Mouse (Mus musculus): ENCODE data around the gene Tubgcp5. TPM values are rescaled to one million over a fixed set of nuclear protein-coding genes. Genes with fewer than 3 reads are reported as not detected.
A peak's percentile ranks its signal among the peaks of the same experiment; 100 is the strongest.

The Tubgcp5 gene
- polyA plus RNA-seq, 1 experiment from 2014 or later: 14.8 TPM

GRCm38 (mm10) chr7:55809967-55810366, 16.0 kb downstream of the Tubgcp5 start:
- Histone ChIP-seq H3K27me3 (replicated peaks) (no peaks in the 10 kb centered on the region), H3K4me2 (no peak overlapping the region), H3K27ac (no peak overlapping the region), H3K4me3 (no peak overlapping the region), H3K9ac (no peak overlapping the region), H3K4me1 (no peaks in the 10 kb centered on the region), H3K9me3 (replicated peaks) (no peaks in the 10 kb centered on the region), H3K36me3 (peaks cover 88% of the 10 kb centered on the region)
- WGBS (ENCODE audit: insufficient replicate concordance): 58% methylated on average over 2 of the region's 2 CpGs
- no peak for ATAC-seq

GRCm38 (mm10) chr7:55824468-55824867, 30.5 kb downstream of the Tubgcp5 start:
- Histone ChIP-seq H3K27me3 (replicated peaks) (no peaks in the 10 kb centered on the region), H3K9ac (no peak overlapping the region), H3K4me2 (no peak overlapping the region), H3K36me3 (peaks cover 89% of the 10 kb centered on the region), H3K4me1 (no peaks in the 10 kb centered on the region), H3K4me3 (no peak overlapping the region), H3K27ac (no peak overlapping the region), H3K9me3 (replicated peaks) (no peaks in the 10 kb centered on the region)
- 86% methylated on average over 5 of the region's 5 CpGs for WGBS (ENCODE audit: insufficient replicate concordance)
- no peak for ATAC-seq

DNA sequence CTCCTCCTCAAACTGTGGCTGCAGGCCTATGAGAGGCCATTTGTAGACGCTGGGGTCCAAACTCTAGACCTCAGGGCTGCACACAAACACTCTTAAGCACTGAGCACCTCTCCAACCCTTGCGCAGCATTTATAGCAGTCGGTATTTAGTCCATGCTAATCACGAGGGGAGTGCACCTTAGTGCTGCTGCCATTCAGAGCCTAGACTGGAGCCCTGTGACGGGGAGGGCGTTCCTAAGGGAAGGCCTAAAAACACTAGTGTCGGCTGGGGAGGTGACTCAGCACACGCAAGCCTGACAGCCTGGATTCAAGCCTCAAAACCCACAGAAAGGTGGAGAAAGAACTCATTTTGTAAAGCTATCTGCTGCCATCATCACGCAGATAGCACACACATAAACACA, 33.6 kb downstream of the Tubgcp5 start:
- Histone ChIP-seq H3K4me3 (no peak overlapping the region), H3K36me3 (peaks cover 83% of the 10 kb centered on the region), H3K27me3 (replicated peaks) (no peaks in the 10 kb centered on the region), H3K4me1 (no peaks in the 10 kb centered on the region), H3K9ac (no peak overlapping the region), H3K27ac (no peak overlapping the region), H3K9me3 (replicated peaks) (no peaks in the 10 kb centered on the region), H3K4me2 (no peak overlapping the region)
- WGBS (ENCODE audit: insufficient replicate concordance): 79% methylated on average over 9 of the region's 9 CpGs
- ATAC-seq: no peak

DNA sequence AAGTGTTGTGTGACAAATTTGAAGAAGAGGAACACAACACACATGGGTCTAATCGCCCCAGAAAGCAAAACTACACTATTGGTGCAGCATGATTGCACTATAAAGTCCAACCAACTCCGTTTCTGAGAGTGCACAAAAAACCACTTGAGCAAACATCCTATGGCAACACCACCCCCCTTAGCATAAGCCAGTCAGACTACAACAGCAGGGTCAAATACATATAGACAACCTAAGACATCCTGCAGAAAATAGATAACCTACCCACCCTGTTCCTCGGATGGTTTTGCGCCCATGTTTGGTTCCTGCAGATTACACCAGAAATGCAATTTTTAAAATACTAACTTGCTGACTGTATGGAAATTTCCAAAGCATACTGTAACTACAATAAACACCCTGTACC, 42.9 kb downstream of the Tubgcp5 start:
- peak; percentile 52 for ATAC-seq
- H3K27me3 ChIP-seq (replicated peaks): no peaks in the 10 kb centered on the region
- H3K4me2 ChIP-seq: no peak overlapping the region
- no peak overlapping the region for H3K9ac ChIP-seq
- H3K36me3 ChIP-seq: peaks cover 3% of the 10 kb centered on the region
- 39% methylated on average over 4 of the region's 4 CpGs for WGBS (ENCODE audit: insufficient replicate concordance)
- no peaks in the 10 kb centered on the region for H3K9me3 ChIP-seq (replicated peaks)
- H3K27ac ChIP-seq: no peak overlapping the region
- no peak overlapping the region for H3K4me3 ChIP-seq
- peaks cover 13% of the 10 kb centered on the region for H3K4me1 ChIP-seq

DNA sequence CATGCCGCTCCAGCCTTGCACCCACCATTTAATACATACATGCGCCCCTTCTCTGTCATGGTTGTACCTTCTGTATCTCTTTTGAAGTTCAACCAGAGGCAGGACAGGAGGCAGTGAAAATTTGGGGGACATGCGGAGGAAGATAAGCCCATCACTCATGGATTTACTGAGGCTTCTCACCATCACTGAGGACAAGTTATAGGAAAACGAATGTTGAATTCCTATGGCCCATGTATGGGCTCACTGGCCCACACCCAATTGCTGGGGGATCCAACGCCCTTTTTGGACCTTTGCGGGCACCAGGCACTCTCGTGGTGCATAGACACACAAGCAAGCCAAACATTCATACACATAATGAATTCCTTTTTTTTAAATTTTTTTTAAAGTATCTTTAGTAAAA, 47.5 kb downstream of the Tubgcp5 start, which contains the start of gene Cyfip1:
TSS of gene Cyfip1 (plus strand) at position 301 of the 400 bp plus-strand sequence.
- WGBS (ENCODE audit: insufficient replicate concordance): 53% methylated on average over 7 of the region's 7 CpGs
- no peak for ATAC-seq

GRCm38 (mm10) chr7:55841977-55842503, 48.1 kb downstream of the Tubgcp5 start:
- Histone ChIP-seq H3K4me3 (peak overlapping the region; percentile 82), H3K9ac (peak overlapping the region; percentile 85), H3K4me2 (peak overlapping the region; percentile 94), H3K4me1 (peaks cover 19% of the 10 kb centered on the region), H3K27ac (peak overlapping the region; percentile 77), H3K36me3 (no peaks in the 10 kb centered on the region), H3K9me3 (replicated peaks) (no peaks in the 10 kb centered on the region), H3K27me3 (replicated peaks) (no peaks in the 10 kb centered on the region)
- under 1% methylated on average over 40 of the region's 47 CpGs for WGBS (ENCODE audit: insufficient replicate concordance)
- ATAC-seq: peak; percentile 95

More for the DNA sequence above, 47.5 kb downstream of the Tubgcp5 start, which contains the start of gene Cyfip1:
- Histone ChIP-seq H3K36me3 (no peaks in the 10 kb centered on the region), H3K27me3 (replicated peaks) (no peaks in the 10 kb centered on the region), H3K9me3 (replicated peaks) (no peaks in the 10 kb centered on the region), H3K9ac (peak within 1 kb of the TSS; percentile 85), H3K4me2 (peak within 1 kb of the TSS; percentile 94), H3K4me1 (peaks cover 23% of the 10 kb centered on the region), H3K27ac (peak within 1 kb of the TSS; percentile 77), H3K4me3 (peak within 1 kb of the TSS; percentile 82)

DNA sequence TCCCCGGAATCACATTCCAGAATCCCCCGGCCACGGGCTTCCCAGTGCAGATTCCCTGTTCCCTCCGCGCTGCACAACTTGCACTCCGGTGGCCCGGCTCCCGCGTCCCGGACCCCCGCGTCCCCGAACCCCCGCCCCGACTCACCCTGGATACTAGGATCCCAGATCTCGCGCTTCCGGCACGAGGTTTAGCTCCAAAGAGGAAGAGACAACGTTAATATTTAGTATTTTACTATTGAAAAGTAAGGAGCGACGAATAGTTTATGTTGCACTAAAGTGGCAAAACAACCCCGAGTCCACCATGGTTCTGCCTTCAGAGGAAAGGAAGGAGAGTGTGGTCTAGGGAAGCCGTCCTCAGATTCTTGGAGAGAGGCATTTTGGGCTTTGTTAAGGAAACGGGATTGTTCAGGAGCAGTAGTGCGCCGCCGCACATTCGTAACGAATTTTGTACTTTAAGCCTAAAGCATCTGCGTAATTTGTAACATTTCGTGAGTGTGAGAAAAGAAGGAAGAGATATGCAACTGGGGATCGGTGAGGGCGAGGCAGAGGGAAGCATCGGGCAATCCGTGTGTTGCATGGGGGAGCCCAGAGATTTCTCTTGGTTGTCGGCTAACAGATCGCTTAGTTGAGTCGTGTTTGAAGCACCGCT, 48.7 kb downstream of the Tubgcp5 start:
- Histone ChIP-seq H3K9ac (peak overlapping the region; percentile 85), H3K4me1 (peaks cover 18% of the 10 kb centered on the region), H3K4me3 (peak overlapping the region; percentile 82), H3K27ac (peak overlapping the region; percentile 77), H3K9me3 (replicated peaks) (no peaks in the 10 kb centered on the region), H3K36me3 (no peaks in the 10 kb centered on the region), H3K27me3 (replicated peaks) (no peaks in the 10 kb centered on the region), H3K4me2 (peak overlapping the region; percentile 94)
- no peak; the same call in 1 of the 2 replicates for ATAC-seq
- WGBS (ENCODE audit: insufficient replicate concordance): under 1% methylated on average over 40 of the region's 40 CpGs

GRCm38 (mm10) chr7:55846606-55847312, 52.8 kb downstream of the Tubgcp5 start:
- Histone ChIP-seq H3K27ac (no peak overlapping the region), H3K4me3 (no peak overlapping the region)

DNA sequence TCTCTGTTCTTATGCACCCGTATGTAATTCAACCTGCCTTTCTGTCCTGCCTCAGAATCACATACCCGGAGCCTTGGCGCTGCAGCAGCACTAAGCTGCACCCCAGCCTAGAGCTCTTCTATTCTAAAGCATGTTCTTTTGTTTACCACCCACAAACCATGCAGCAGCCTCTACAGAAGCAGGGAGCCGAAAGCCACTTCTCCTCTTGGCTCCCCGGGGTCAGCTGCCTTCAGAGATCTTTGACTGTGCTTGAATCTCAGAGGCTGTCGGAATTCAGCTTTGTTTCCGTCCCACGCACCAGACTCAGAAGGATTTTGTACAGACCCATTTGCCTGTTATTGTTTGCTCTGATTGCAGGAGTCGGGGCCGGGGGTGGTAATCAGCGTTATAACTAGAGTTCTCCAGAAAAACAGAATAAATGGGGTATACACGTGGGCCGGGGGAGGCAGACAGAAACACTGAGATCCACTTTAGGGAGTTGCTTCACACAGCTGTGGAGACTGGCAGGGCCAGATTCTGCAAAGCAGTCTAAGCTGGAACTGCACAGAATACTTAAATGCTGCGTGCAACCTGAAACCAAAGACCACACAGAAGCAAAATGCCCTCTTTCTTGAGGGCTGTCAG, 56.1 kb downstream of the Tubgcp5 start:
- Histone ChIP-seq H3K9me3 (replicated peaks) (no peaks in the 10 kb centered on the region), H3K27me3 (replicated peaks) (no peaks in the 10 kb centered on the region), H3K4me2 (no peak overlapping the region), H3K36me3 (peaks cover 4% of the 10 kb centered on the region; the same call in 1 of the 2 replicates), H3K27ac (no peak overlapping the region), H3K9ac (no peak overlapping the region), H3K4me3 (no peak overlapping the region), H3K4me1 (no peaks in the 10 kb centered on the region)
- WGBS (ENCODE audit: insufficient replicate concordance): 76% methylated on average over 14 of the region's 14 CpGs
- no peak for ATAC-seq

More at GRCm38 (mm10) chr7:55846606-55847312, 52.8 kb downstream of the Tubgcp5 start:
- WGBS (ENCODE audit: insufficient replicate concordance): 69% methylated on average over 9 of the region's 9 CpGs
- Histone ChIP-seq H3K9ac (no peak overlapping the region), H3K27me3 (replicated peaks) (no peaks in the 10 kb centered on the region), H3K9me3 (replicated peaks) (no peaks in the 10 kb centered on the region), H3K4me1 (peaks cover 11% of the 10 kb centered on the region), H3K4me2 (no peak overlapping the region), H3K36me3 (peaks cover 4% of the 10 kb centered on the region; the same call in 1 of the 2 replicates)
- ATAC-seq: no peak

DNA sequence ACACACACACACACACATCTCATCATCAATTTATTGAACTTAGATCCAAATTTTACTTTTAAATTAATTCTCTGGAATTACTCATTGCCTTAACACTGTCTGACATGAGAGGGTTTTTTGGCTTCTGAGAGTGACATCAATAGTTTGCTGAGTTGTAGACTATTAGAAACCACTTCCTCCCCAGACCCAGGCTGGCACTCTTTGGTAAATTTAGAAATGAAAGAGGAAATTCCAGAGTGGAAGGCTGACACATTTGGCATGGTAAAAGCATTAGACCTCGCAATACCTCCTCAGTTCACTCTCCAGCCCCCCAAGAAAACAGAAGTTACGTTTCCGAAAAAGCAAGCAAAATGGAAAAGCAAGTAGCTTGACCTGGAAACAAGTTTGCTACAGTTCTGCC, 58.8 kb downstream of the Tubgcp5 start:
- H3K27ac ChIP-seq: no peak overlapping the region
- no peak for ATAC-seq
- WGBS (ENCODE audit: insufficient replicate concordance): 54% methylated on average over 3 of the region's 3 CpGs

DNA sequence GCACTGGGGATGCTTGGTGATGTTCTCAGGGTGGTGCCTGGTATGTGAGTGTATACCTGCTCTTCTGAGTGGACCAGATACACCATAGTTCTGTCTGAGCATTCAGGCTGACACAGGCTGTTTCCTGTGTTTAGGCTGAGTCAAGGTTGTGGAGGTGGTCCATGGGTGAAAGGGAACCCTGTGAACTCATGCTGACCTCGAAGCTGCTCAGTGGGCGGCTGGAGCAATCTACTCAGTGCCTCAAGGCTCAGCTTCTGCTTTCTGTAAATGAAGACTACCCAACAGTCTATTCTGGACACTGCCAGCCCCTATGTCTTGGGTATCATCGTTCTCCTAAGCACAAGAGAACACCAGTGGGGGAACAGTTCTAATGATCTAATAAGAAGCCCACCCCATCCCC, 61.6 kb downstream of the Tubgcp5 start:
- WGBS (ENCODE audit: insufficient replicate concordance): 38% methylated on average over 3 of the region's 3 CpGs
- H3K9ac ChIP-seq: no peak overlapping the region
- H3K4me3 ChIP-seq: no peak overlapping the region
- H3K4me1 ChIP-seq: peaks cover 14% of the 10 kb centered on the region
- peak; percentile 13; the same call in 1 of the 2 replicates for ATAC-seq
- H3K9me3 ChIP-seq (replicated peaks): no peaks in the 10 kb centered on the region
- no peak overlapping the region for H3K27ac ChIP-seq
- H3K4me2 ChIP-seq: no peak overlapping the region
- H3K27me3 ChIP-seq (replicated peaks): no peaks in the 10 kb centered on the region
- H3K36me3 ChIP-seq: no peaks in the 10 kb centered on the region

More for the DNA sequence above, 58.8 kb downstream of the Tubgcp5 start:
- Histone ChIP-seq H3K4me2 (no peak overlapping the region), H3K9me3 (replicated peaks) (no peaks in the 10 kb centered on the region), H3K36me3 (peaks cover 4% of the 10 kb centered on the region; the same call in 1 of the 2 replicates), H3K4me3 (no peak overlapping the region), H3K27me3 (replicated peaks) (no peaks in the 10 kb centered on the region), H3K9ac (no peak overlapping the region), H3K4me1 (peaks cover 5% of the 10 kb centered on the region; the same call in 1 of the 2 replicates)

DNA sequence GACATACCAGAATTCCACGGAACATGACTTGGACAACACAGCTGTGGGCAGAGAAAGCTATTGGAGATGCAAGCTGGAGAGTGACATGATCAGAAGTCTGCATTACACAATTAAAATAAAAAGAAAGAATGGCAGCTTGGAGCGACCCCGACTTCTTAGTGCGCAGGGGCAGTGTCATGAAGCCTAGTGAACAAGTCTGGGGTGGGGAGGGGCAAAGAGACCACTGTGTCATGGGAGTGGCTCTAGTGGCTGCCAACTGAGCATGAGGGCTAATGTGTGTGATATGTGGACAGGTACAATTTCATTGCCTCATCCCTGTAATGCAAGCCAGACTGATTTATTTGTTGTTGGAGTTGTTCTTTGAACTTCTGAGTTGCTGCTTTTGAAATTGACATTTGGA, 62.8 kb downstream of the Tubgcp5 start:
- no peaks in the 10 kb centered on the region for H3K9me3 ChIP-seq (replicated peaks)
- H3K4me2 ChIP-seq: no peak overlapping the region
- H3K27ac ChIP-seq: no peak overlapping the region
- no peak for ATAC-seq
- no peak overlapping the region for H3K4me3 ChIP-seq
- WGBS (ENCODE audit: insufficient replicate concordance): 85% methylated on average over 4 of the region's 4 CpGs
- no peaks in the 10 kb centered on the region for H3K36me3 ChIP-seq
- no peak overlapping the region for H3K9ac ChIP-seq
- no peaks in the 10 kb centered on the region for H3K27me3 ChIP-seq (replicated peaks)
- peaks cover 14% of the 10 kb centered on the region for H3K4me1 ChIP-seq
